Mouse (Mus musculus) lung, embryonic 16.5 days (tissue): ENCODE results near the gene Krtap4-7. TPM values are rescaled to one million over a fixed set of nuclear protein-coding genes. Genes with fewer than 3 reads are reported as not detected.

ENCODE experiments used
- ATAC-seq: fragments of 200-750 bp; cut with Nextera tagmentation; 2 replicates; pipeline ENCODE4 v1.8.0; 2017; ENCODE audit warnings: low read depth, mild to moderate bottlenecking, moderate library complexity
- H3K27ac ChIP-seq: fragments of 300-500 bp; sonication (generic); 2 replicates; pipeline ENCODE4 v1.5.1; 2014; ENCODE audit warnings: mild to moderate bottlenecking, control low read depth, low read length
- H3K27me3 ChIP-seq: fragments of 300-500 bp; sonication (generic); 2 replicates; pipeline ENCODE4 v1.6.1; 2014; ENCODE audit warnings: low read depth, low read length, mixed read lengths; ENCODE audit not compliant: control insufficient read depth, insufficient read depth
- H3K36me3 ChIP-seq: fragments of 300-500 bp; sonication (generic); 2 replicates; pipeline ENCODE4 v1.6.1; 2014; ENCODE audit warnings: low read length; ENCODE audit not compliant: control insufficient read depth, insufficient read depth
- H3K4me1 ChIP-seq: fragments of 300-500 bp; sonication (generic); replicated peaks from 2 replicates; pipeline ENCODE4 v1.6.1; 2014; ENCODE audit warnings: low read length, mixed read lengths; ENCODE audit not compliant: control insufficient read depth, insufficient read depth
- H3K4me2 ChIP-seq: fragments of 300-500 bp; sonication (generic); 2 replicates; pipeline ENCODE4 v1.6.1; 2014; ENCODE audit warnings: low read depth, low read length, control low read depth
- H3K4me3 ChIP-seq: fragments of 300-500 bp; sonication (generic); 2 replicates; pipeline ENCODE4 v1.5.1; 2014; ENCODE audit warnings: mild to moderate bottlenecking, low read length, control low read depth
- H3K9ac ChIP-seq: fragments of 300-500 bp; sonication (generic); 2 replicates; pipeline ENCODE4 v1.6.1; 2014; ENCODE audit warnings: low read length, control low read depth
- H3K9me3 ChIP-seq: fragments of 300-500 bp; sonication (generic); 2 replicates; pipeline ENCODE4 v1.6.1; 2016; ENCODE audit warnings: low read length; ENCODE audit not compliant: control insufficient read depth
- WGBS: fragments of 180-500 bp; shearing (Covaris S2); extraction: QIAGEN DNeasy Blood & Tissue Kit; methylation state at CpG from one replicate; pipeline ENCODE4 v1.1.7; 2014; 5-methylcytosine and 5-hydroxymethylcytosine counted together
- polyA plus RNA-seq: library from polyadenylated mRNA; unstranded; fragments of >200 nt; fragmentation: Nextera tagmentation; extraction: Ambion mirVana; gene quantifications from 2 replicates; pipeline ENCODE4 v1.2.1, GENCODE M21; 2015

The Krtap4-7 gene
- polyA plus RNA-seq, 1 experiment from 2014 or later: not detected

GRCm38 (mm10) chr11:99650136-99650535 lies 6.2 kb upstream of the Krtap4-7 start, which contains the start of gene Gm11555:
TSS of gene Gm11555 (minus strand) at chr11:99650236.
- no peak within 1 kb of the TSS for H3K4me3 ChIP-seq
- no peak for ATAC-seq
- H3K9me3 ChIP-seq: no peaks in the 10 kb centered on the region
- H3K9ac ChIP-seq: no peak within 1 kb of the TSS
- H3K27me3 ChIP-seq: no peaks in the 10 kb centered on the region
- H3K27ac ChIP-seq: no peak within 1 kb of the TSS
- WGBS: 70% methylated on average over 2 of the region's 2 CpGs
- no peaks in the 10 kb centered on the region for H3K4me1 ChIP-seq
- H3K36me3 ChIP-seq: no peaks in the 10 kb centered on the region
- H3K4me2 ChIP-seq: no peak within 1 kb of the TSS

DNA sequence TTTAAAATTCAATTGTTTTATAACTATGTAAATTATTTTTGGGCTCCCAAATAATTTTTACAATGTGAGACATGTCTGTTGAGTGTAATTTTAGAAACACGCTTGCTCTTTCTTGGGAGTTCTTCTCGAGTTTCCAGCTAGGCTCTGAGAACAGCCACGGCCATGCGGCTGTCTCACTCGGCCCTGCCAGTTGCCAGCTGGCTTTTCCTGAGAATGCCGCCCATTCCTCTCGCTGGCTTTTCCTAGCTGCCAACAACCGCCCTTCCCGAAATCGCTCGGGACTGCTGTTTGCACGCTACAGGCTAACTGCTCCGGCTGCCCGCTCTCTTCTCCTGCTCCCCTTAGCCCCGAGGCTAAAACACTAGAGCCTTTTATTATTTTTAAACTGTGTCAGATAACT lies 2.6 kb upstream of the Krtap4-7 start:
- Histone ChIP-seq H3K27ac (no peak overlapping the region), H3K9ac (no peak overlapping the region), H3K36me3 (no peaks in the 10 kb centered on the region), H3K9me3 (no peaks in the 10 kb centered on the region), H3K4me2 (no peak overlapping the region), H3K4me1 (no peaks in the 10 kb centered on the region), H3K4me3 (no peak overlapping the region), H3K27me3 (no peaks in the 10 kb centered on the region)
- WGBS: 82% methylated on average over 15 of the region's 15 CpGs
- ATAC-seq: no peak

GRCm38 (mm10) chr11:99644351-99644750 lies 462 bp upstream of the Krtap4-7 start:
- 72% methylated on average over 3 of the region's 3 CpGs for WGBS
- no peaks in the 10 kb centered on the region for H3K36me3 ChIP-seq
- no peak overlapping the region for H3K27ac ChIP-seq

DNA sequence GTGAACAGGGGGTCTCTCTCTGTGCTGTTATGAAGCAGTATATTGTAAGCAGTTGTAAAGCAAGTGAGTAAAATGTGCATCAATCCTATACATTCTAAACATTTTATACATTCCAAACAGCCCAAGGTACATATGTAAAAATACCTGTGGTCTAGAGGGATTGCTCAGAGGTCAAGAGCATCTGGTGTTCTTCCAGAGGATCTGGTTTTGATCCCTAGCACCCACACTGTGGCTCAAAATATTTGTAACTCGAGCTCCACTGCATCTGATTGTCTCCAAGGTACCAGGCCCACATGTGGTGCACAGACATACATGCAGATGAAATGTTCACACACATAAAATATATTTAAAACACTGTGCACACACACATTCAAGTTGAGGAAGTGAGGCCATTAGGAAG lies 3.0 kb downstream of the Krtap4-7 start:
- 23% methylated on average over 1 of the region's 1 CpGs for WGBS
- Histone ChIP-seq H3K36me3 (no peaks in the 10 kb centered on the region), H3K4me1 (no peaks in the 10 kb centered on the region), H3K27me3 (no peaks in the 10 kb centered on the region), H3K4me3 (no peak overlapping the region), H3K9me3 (no peaks in the 10 kb centered on the region), H3K4me2 (no peak overlapping the region), H3K27ac (no peak overlapping the region), H3K9ac (no peak overlapping the region)
- ATAC-seq: no peak

More at GRCm38 (mm10) chr11:99644351-99644750, 462 bp upstream of the Krtap4-7 start:
- Histone ChIP-seq H3K27me3 (no peaks in the 10 kb centered on the region), H3K9me3 (no peaks in the 10 kb centered on the region), H3K9ac (no peak overlapping the region), H3K4me2 (no peak overlapping the region), H3K4me1 (no peaks in the 10 kb centered on the region), H3K4me3 (no peak overlapping the region)
- no peak for ATAC-seq

DNA sequence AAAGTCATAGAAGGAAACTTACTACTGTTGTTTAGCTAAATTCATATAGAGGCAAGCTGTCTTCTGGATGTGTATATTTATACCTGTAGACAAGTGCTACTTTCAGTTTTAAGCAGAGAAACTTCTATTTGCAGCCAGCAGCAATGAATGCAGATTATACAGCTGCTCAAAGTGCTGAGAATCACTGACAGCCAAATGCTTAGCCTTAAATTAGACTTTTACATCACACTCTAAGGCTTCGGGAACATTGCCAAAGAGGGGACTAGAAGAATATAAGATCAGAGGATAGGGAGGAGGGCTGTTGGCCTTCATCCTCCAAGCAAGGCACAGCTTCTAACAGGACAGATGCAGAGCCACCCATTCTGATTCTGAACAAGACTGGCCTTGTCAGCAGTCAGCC lies 6.8 kb downstream of the Krtap4-7 start:
- H3K27me3 ChIP-seq: no peaks in the 10 kb centered on the region
- no peaks in the 10 kb centered on the region for H3K36me3 ChIP-seq
- H3K4me1 ChIP-seq: no peaks in the 10 kb centered on the region
- WGBS: 52% methylated on average over 1 of the region's 1 CpGs
- H3K4me3 ChIP-seq: no peak overlapping the region
- no peak overlapping the region for H3K4me2 ChIP-seq
- no peak for ATAC-seq
- no peak overlapping the region for H3K27ac ChIP-seq
- no peaks in the 10 kb centered on the region for H3K9me3 ChIP-seq
- no peak overlapping the region for H3K9ac ChIP-seq

GRCm38 (mm10) chr11:99634653-99635134 lies 9.2 kb downstream of the Krtap4-7 start, which contains the start of gene Krtap4-2:
TSS of gene Krtap4-2 (minus strand) at chr11:99635084.
- Histone ChIP-seq H3K4me1 (no peaks in the 10 kb centered on the region), H3K9me3 (no peaks in the 10 kb centered on the region), H3K4me2 (no peak within 1 kb of the TSS), H3K9ac (no peak within 1 kb of the TSS), H3K27ac (no peak within 1 kb of the TSS), H3K4me3 (no peak within 1 kb of the TSS), H3K27me3 (no peaks in the 10 kb centered on the region), H3K36me3 (no peaks in the 10 kb centered on the region)
- WGBS: 40% methylated on average over 5 of the region's 8 CpGs
- no peak for ATAC-seq

DNA sequence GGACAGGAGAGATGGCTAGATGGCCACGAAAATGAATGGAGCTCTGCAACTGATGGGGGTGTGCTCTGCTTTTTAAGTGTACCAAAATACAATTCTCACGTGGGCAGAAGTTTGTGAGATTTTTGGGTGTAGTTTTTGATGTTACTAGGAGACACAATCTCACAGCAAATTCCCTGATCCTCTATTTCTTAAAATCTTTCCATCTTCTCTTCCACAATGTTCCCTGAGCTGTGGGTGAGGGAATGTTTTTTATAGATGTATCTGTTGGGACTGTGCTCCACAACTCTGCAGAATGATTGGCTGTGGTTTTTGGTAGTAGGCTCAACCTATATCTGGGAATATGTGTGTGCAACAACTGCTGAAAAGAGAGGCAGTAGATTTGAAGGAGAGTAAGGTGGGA lies 10.6 kb downstream of the Krtap4-7 start:
- H3K27me3 ChIP-seq: no peaks in the 10 kb centered on the region
- H3K9ac ChIP-seq: no peak overlapping the region
- H3K4me3 ChIP-seq: no peak overlapping the region
- 67% methylated on average over 2 of the region's 2 CpGs for WGBS
- ATAC-seq: no peak
- no peak overlapping the region for H3K4me2 ChIP-seq
- H3K4me1 ChIP-seq: no peaks in the 10 kb centered on the region
- no peaks in the 10 kb centered on the region for H3K9me3 ChIP-seq
- no peaks in the 10 kb centered on the region for H3K36me3 ChIP-seq
- H3K27ac ChIP-seq: no peak overlapping the region

GRCm38 (mm10) chr11:99630890-99631289 lies 13.0 kb downstream of the Krtap4-7 start:
- Histone ChIP-seq H3K27me3 (no peaks in the 10 kb centered on the region), H3K4me3 (no peak overlapping the region), H3K27ac (no peak overlapping the region), H3K9ac (no peak overlapping the region), H3K4me1 (no peaks in the 10 kb centered on the region), H3K36me3 (no peaks in the 10 kb centered on the region), H3K9me3 (no peaks in the 10 kb centered on the region), H3K4me2 (no peak overlapping the region)
- WGBS: 45% methylated on average over 3 of the region's 3 CpGs
- ATAC-seq: no peak

DNA sequence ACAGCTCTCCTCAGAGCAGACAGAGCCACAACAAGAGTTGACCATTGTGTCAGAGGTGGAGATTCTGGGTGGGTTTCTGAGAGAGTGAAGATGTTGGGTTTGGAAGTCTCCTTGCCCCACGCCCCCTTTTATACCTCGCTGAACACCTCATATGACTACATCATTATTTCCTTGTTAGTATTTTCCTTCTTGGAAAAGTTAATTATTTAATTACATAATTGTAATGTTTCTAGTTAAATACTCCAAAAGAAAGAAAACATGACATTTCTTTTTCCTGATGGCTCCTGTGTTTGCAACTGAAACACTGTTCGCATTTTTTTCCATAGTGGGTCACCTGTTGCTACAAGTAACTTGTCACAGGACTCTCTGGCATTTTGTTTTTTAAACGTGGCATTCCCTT lies 15.8 kb downstream of the Krtap4-7 start, which contains the start of gene Krtap4-1:
Gene Krtap4-1, minus strand, starts transcription at position 101 of the 400 bp plus-strand sequence.
- no peak for ATAC-seq
- Histone ChIP-seq H3K4me1 (no peaks in the 10 kb centered on the region), H3K4me2 (no peak within 1 kb of the TSS), H3K27me3 (no peaks in the 10 kb centered on the region), H3K27ac (no peak within 1 kb of the TSS), H3K36me3 (no peaks in the 10 kb centered on the region), H3K4me3 (no peak within 1 kb of the TSS), H3K9ac (no peak within 1 kb of the TSS), H3K9me3 (no peaks in the 10 kb centered on the region)
- 75% methylated on average over 4 of the region's 4 CpGs for WGBS

GRCm38 (mm10) chr11:99620335-99620734 lies 23.6 kb downstream of the Krtap4-7 start, which contains the start of gene Gm11562:
TSS of gene Gm11562 (minus strand) at chr11:99620435.
- Histone ChIP-seq H3K36me3 (no peaks in the 10 kb centered on the region), H3K4me3 (no peak within 1 kb of the TSS)
- no peak for ATAC-seq

More at GRCm38 (mm10) chr11:99620335-99620734, 23.6 kb downstream of the Krtap4-7 start, which contains the start of gene Gm11562:
- Histone ChIP-seq H3K27ac (no peak within 1 kb of the TSS), H3K4me1 (no peaks in the 10 kb centered on the region), H3K9me3 (no peaks in the 10 kb centered on the region), H3K4me2 (no peak within 1 kb of the TSS), H3K9ac (no peak within 1 kb of the TSS), H3K27me3 (no peaks in the 10 kb centered on the region)
- WGBS: 62% methylated on average over 2 of the region's 2 CpGs
